Mouse (Mus musculus): ENCODE measurements at regions not wholly inside any gene's neighbourhood (a gene's known extent, or its start where the extent isn't known, plus 50 kb on each side); places are given as distances from the start of the nearest gene placed in this dataset.

- TF ChIP-seq CTCF (IDR thresholded peaks at IDR 0.05; ENCODE audit: control insufficient read depth, insufficient read depth, insufficient replicate concordance, low read depth, low read length) (no peak), POLR2A (IDR thresholded peaks at IDR 0.05; ENCODE audit: control insufficient read depth, low read depth, low read length) (no peak)
Observed at GRCm38 (mm10) chr10:67425407-67425806, 109.9 kb upstream of the Egr2 start.
